Mouse (Mus musculus) T-helper 17 cell (primary cell): Measurements from ENCODE around the gene Gm2075.
"Not testable (repeated sequence)": the region's sequence is repeated elsewhere in the genome, so short reads cannot be mapped to it uniquely, and the experiment has no call there.

ENCODE experiments used
- in situ Hi-C, 2 experiments: fragments of 300-600 bp; cut with MboI, MseI; formaldehyde crosslinking; loops; 1 replicate in 1 of 2; 2 replicates in 1 of 2; pipeline ENCODE4 v1.15.1; 2025; ENCODE audit warnings: high pct_unique_total_duplicates in 2 of 2

Gene Gm2075

GRCm38 (mm10) chr12:88011548-88011947, at the start of gene Gm2075:
Gene Gm2075, plus strand, starts transcription at chr12:88011848.
- in situ Hi-C loops, result not testable (repeated sequence)

GRCm38 (mm10) chr12:87984000-87984399, 27.6 kb upstream of the Gm2075 start:
- in situ Hi-C loops, result loop anchor here in 1 of 2 experiments (10.0 kb wide), 1 partner anchor 159 kb away; no protein-coding TSS in a partner anchor

DNA sequence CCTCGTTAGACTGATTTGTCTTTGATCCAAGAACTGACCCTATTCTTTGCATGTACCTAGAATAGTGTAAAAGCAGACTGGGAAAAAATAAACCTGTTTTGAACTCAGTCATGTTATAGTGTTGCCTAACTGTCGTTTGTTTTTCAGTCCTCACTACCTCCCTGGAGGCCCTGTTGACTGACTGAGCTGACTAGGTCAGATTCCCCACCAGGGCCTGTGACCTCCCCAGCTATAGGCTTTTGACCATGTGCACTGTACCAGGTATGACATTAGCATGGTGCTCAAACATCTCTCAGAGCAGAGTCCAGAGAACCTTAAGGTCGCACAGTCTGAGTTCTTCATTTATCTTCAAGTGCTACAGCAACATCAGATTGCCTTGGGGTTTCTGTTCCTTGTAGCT, 7.5 kb upstream of the Gm2075 start:
- in situ Hi-C loops, result loop anchor here in 1 of 2 experiments (5.0 kb wide), 1 partner anchor 157 kb away; no protein-coding TSS in a partner anchor

GRCm38 (mm10) chr12:88018671-88019070, 7.0 kb downstream of the Gm2075 start, which contains the start of gene Gm6803:
Gene Gm6803, minus strand, starts transcription at chr12:88018771.
- in situ Hi-C loops, result not testable (repeated sequence)

DNA sequence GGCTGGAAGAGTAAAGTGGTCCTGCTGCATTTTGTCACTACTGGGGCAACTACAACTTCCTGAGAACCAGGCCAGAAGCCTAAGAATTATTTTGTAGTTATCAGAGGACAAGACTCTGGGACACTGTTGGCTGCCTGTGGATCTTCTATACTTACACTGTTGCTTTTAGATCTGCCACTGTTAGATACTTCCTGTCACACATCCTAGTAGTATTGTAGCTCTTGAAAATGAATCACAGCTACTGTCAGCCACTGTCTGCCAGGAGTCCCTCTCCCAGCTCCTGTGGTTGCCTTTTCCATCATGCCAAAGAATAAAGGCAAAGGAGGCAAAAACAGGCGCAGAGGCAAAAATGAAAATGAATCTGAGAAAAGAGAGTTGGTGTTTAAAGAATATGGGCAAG, 15.1 kb downstream of the Gm2075 start, which contains the start of gene Gm2056:
Gene Gm2056, plus strand, starts transcription at position 301 of the 400 bp plus-strand sequence.
- in situ Hi-C loops, result loop anchor here in 1 of 2 experiments (5.0 kb wide), 1 partner anchor 56 kb away; the partner anchor contains the start of gene Gm16368

- in situ Hi-C loops, result not testable (repeated sequence)
These were observed 20.6 kb downstream of the Gm2075 start for GRCm38 (mm10) chr12:88032250-88032649.

- in situ Hi-C loops, result not testable (repeated sequence)
These were observed 27.4 kb downstream of the Gm2075 start for GRCm38 (mm10) chr12:88039062-88039461.

GRCm38 (mm10) chr12:88039703-88040102, 28.1 kb downstream of the Gm2075 start:
- in situ Hi-C loops, result not testable (repeated sequence)

- in situ Hi-C loops, result loop anchor here in 1 of 2 experiments (5.0 kb wide), 1 partner anchor 72 kb away; no protein-coding TSS in a partner anchor
These were observed 33.6 kb downstream of the Gm2075 start for GRCm38 (mm10) chr12:88045226-88045625.
